25 mouse cellular contexts compared by ENCODE assay signal in the genomic region with DNA sequence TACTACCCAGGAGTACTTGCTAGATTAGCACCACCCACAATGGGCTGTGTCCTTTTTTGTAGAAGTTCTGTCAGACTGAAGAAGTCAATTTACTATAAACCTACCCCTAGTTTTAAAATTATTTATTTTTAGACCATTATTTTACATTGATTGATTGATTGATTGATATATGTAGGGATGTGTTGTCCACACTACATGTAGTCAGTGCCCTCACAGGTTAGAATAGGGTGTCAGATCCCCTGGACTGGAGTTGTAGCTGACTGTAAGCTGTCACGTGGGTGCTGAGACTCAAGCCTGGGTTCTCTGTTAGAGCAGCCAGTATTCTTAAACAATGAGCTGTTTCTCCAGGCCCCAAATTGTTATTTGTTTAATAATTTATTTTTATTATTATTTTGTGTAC.
"Had no signal": no experiment of that assay in that cellular context is flagged by ENCODE, and none has a peak within 500 bp of the region (broad histone marks: within the 10 kb centered on the region; RNA-seq: fewer than 3 reads in every experiment).

No protein-coding gene starts in this region.

- H3K4me1 ChIP-seq: hindbrain, embryonic 12.5 days; intestine, embryonic 15.5 days; kidney, embryonic 15.5 days; limb, embryonic 10.5 days; limb, embryonic 12.5 days had no signal

- H3K4me3 ChIP-seq: gastrocnemius, adult 2 months; heart, adult 2 months; heart, embryonic 13.5 days; heart, embryonic 15.5 days; hindbrain, embryonic 10.5 days; hindbrain, embryonic 12.5 days; intestine, embryonic 15.5 days; kidney, embryonic 15.5 days; limb, embryonic 10.5 days; limb, embryonic 12.5 days; liver, embryonic 13.5 days; liver, embryonic 15.5 days had no signal

- DNase-seq: gastrocnemius, adult 2 months; gastrocnemius, postnatal 10 days; gastrocnemius, postnatal 25 days; heart, adult 2 months; heart, postnatal 14 days; heart, postnatal 36 days; kidney, adult 11 months; kidney, adult 9 months; kidney, postnatal 14 days; kidney, postnatal 36 days; layer of hippocampus, adult 9-11 months; layer of hippocampus, postnatal 36 days; liver; liver, embryonic 13.5 days had no signal

- H3K27me3 ChIP-seq: heart, embryonic 13.5 days; heart, embryonic 15.5 days; hindbrain, embryonic 12.5 days; intestine, embryonic 15.5 days; kidney, embryonic 15.5 days; limb, embryonic 12.5 days; liver, embryonic 13.5 days; liver, embryonic 15.5 days had no signal

- H3K27ac ChIP-seq: gastrocnemius, adult 2 months; heart, adult 2 months; heart, embryonic 13.5 days; heart, embryonic 15.5 days; hindbrain, embryonic 10.5 days; hindbrain, embryonic 12.5 days; hindbrain, embryonic 14.5 days; intestine, embryonic 15.5 days; kidney, embryonic 15.5 days; kidney, postnatal 0 days; limb, embryonic 10.5 days; limb, embryonic 12.5 days; liver, embryonic 13.5 days; liver, embryonic 15.5 days had no signal
